Mouse (Mus musculus) lung, postnatal 36 days (tissue): Measurements from ENCODE around the gene Cflar.
"Not testable (repeated sequence)": the region's sequence is repeated elsewhere in the genome, so short reads cannot be mapped to it uniquely, and the experiment has no call there.

ENCODE experiments used
- DNase-seq: peaks from one replicate; pipeline ENCODE4 v3.0.0; 2022; ENCODE audit warnings: mixed read lengths

The Cflar gene

DNA sequence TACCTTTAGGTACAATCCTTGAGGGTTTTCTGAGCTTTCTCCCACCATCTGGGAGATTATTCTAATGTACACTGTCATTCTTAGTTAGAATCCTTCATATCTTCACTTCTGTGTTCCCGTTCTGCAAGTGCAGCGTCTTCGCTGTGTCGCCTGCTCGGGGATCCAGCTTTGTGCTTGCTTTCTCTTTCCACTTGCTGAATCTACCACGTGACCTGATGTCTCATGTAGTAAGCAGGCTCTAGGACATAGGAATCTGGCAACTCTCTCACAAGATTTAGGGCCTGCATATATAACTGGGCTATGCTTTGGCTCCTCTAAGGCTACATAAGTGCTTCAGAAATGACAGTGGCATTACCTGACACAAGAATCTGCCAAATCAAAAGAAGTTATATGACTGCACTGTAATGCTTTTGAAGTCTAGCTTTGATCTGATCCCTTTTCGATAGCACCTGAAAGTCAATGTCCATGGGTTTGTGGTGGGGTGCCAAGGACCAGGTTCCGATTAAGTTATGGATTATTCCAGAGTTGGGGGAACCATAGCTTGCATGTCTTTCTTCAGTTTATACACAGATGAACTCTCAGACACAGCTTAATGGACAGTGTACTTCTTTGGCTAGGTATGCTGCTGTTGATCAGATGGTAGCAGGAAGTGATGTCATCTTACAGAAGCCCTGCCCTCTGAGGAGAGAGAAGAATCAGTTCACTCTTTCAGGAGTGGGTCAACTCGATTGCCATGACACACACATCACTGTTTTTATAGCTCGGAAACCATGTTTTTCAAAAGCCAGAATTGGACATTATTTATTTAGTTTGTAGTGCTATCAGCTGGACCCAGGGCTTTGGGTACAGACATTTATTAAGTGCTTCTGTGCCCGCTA, 23.0 kb downstream of the Cflar start:
- DNase-seq, result no peak

GRCm38 (mm10) chr1:58735962-58736361, 24.7 kb downstream of the Cflar start:
- DNase-seq, result no peak

GRCm38 (mm10) chr1:58736968-58737367, 25.7 kb downstream of the Cflar start:
- no peak for DNase-seq

- no peak for DNase-seq
Measured at GRCm38 (mm10) chr1:58739529-58739928, 28.2 kb downstream of the Cflar start.

DNA sequence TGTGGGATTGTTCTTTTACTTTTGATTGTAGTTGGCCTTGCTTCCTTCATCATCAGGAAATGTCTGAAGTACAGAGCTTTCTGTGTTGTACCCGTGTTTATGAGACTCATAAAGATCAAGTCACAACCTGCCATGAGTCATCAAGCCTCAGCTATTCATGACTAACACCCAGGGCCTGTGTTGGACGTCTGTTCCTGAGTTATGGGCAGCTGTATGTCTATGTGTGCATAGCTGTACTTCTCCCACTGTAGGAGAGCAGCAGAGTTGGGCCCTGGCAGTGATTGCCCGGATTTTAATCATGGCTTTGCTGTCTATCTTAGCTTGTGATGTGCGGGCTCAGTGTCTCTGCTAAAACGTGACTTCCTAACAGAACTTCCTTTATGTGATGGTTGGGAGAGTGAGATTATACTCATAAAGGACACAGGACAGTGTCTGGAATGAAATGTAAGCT, 31.3 kb downstream of the Cflar start:
- DNase-seq, result no peak

GRCm38 (mm10) chr1:58743252-58743651, 31.9 kb downstream of the Cflar start:
- no peak for DNase-seq

GRCm38 (mm10) chr1:58744645-58745044, 33.3 kb downstream of the Cflar start:
- DNase-seq, result peak; percentile 46

DNA sequence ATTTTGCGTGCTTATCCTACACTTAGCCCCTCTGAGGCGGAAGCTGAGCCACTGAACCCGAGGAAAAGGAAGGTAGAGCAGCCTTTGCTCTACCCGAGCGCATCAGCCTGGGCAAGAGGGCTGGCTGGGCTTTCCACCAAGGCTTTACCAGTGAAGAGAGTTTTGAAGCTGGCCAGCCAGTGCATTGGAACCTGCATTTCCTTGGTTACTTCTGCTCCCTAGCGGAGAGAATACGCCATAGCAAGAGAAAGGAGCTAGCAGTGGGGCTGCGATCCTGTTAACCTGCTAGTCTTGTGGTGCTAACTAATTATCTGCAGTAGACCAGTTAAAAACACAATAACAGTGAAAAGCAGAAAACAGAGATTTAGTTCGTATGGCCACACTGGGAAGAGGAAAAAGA, 35.6 kb downstream of the Cflar start:
- peak; percentile 66 for DNase-seq

- no peak for DNase-seq
Measured at GRCm38 (mm10) chr1:58759451-58759850, 48.1 kb downstream of the Cflar start.

DNA sequence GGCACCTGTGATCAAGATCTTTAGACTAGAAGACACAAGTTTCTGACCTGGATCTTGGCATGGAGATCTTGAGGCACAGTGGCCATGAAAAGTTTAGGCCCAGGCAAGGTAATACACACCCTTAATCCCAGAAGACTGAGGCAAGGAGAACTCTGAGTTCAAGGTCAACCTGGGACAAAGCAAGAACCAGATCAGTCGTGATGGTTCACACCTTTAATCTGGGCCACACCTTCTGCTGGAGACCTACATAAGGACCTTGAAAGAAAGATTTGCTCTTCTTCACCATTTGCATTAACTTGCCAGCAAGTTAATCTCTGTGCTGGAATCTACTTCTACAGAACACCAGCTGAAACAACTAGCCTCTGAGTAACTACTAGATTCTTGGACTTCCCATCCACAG, 49.3 kb downstream of the Cflar start:
- no peak for DNase-seq

GRCm38 (mm10) chr1:58761391-58762275, 50.3 kb downstream of the Cflar start:
- peak; percentile 69 for DNase-seq

GRCm38 (mm10) chr1:58762576-58762975, 51.3 kb downstream of the Cflar start:
- no peak for DNase-seq

DNA sequence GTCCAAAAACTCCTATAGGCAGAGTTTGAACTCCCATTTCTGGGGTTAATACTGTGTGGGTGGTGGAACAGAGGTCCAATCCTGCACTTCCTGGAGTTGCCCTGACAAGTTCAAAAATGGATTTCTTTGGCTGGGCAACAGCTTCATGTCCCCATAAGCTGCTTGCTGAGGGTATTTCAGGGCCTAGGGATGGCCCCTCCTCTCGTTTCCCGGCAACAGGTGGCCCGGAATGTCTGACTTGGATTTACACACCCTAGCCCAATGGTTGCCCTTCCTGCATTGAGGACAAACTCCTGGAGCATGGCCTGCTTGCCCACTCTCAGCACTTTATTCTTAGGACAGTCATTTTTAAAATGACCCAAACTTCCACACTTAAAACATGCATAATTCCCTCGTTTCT, 55.1 kb downstream of the Cflar start:
- DNase-seq, result not testable (repeated sequence)

- no peak for DNase-seq
Measured at GRCm38 (mm10) chr1:58769136-58769535, 57.8 kb downstream of the Cflar start.

DNA sequence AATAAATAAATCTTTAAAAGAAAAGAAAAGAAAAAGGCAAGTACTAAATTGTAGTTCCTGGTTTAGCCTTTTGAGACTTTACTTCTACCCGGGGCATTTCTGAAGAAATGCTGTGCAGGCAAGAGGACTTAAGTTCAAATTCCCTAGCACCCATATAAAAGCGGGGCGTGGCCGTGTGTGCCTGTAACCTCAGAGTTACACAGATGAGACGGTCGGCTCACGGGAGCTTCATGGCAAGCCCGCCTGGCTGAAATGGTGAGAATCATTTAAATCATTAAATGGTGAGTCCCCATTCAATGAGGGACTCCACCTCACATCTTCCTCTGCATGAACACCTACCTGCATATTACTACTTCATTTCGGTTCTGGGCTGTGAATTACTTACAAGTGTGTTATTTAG, 58.4 kb downstream of the Cflar start:
- no peak for DNase-seq

DNA sequence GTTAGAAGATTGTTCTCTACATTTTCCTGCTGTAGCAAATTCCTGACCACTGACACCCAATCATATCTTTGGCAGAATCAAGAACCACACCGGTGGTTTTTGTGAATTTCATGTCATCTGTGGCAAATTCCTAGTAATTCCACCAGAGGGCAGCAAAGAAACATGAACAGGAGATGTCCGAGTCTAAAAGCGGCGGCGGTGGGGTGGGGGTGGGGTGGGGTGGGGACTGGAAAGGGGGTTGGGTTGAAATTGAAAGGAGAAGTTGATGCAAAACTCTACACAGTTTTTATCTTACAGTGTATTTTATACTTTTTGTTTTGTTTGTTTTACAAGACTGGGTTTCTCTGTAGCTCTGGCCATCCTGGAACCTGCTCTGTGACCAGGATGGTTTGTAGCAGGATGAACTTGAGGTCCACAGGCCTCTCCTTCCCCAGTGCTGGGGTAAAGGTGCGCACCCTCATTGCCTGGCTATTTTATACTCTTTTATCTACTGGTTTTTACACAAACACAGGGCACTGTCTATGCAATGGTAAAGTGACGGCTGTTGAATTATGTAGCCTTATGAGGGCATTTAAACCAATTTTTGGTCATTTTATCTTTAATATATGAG, 58.9 kb downstream of the Cflar start:
- peak; percentile 85 for DNase-seq

- peak; percentile 45 for DNase-seq
Measured at GRCm38 (mm10) chr1:58772084-58772483, 60.8 kb downstream of the Cflar start.

DNA sequence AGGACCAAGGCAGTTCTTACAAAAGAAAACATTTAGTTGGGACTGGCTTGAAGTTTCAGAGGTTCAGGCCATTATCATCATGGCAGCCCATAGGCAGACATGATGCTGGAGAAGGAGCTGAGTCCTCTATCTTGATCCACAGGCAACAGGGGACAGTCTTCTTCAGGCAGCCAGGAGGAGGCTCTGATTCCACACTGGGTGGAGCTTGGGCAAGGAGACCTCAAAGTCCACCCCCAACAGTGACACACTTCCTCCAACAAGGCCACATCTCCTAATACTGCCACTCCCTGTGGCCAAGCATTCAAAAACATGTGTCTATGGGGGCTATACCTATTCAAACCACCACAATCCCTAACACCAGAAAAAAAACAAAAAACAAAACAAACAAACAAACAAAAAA, 62.0 kb downstream of the Cflar start:
- DNase-seq, result peak; percentile 40

- DNase-seq, result peak; percentile 29
Measured at GRCm38 (mm10) chr1:58773905-58774304, 62.6 kb downstream of the Cflar start.

GRCm38 (mm10) chr1:58775361-58775760, 64.1 kb downstream of the Cflar start:
- no peak for DNase-seq

DNA sequence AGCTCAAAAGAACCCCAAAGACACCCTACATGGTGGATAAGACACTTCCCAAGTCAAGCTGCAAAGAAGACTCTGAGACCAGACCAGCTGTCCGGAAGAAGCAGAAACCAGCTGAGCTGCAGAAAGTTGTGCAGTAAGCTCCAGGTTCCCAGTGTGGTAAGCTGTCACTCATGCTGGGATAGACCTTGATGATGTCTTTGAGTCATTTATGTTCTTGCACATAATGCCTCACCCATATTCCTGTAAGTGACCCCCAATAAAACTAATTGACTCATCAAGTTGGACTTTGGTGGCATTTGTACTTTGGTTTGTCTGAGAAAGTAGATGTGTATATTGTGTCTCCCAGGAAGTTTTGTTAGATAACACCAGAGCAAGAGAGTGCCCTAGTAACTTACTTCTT, 66.3 kb downstream of the Cflar start:
- no peak for DNase-seq

DNA sequence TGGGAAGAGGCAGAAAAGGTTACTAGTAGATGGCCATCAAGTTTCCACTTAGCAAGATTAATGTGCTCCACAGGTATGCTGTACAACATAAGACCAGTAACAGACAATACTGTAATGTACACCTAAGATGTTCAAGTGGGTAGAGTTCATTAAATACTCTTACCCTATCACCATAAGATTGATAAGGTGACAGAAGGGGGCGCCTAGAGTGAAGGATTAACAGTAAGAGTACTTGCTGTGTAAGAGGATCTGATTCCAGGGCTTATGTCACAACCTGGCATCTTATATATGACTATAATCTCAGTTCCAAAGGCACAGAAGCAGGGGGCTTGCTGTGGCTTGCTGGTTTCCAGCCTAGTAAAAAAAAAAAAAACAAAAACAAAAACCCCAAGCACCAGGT, 66.9 kb downstream of the Cflar start:
- peak; percentile 72 for DNase-seq

DNA sequence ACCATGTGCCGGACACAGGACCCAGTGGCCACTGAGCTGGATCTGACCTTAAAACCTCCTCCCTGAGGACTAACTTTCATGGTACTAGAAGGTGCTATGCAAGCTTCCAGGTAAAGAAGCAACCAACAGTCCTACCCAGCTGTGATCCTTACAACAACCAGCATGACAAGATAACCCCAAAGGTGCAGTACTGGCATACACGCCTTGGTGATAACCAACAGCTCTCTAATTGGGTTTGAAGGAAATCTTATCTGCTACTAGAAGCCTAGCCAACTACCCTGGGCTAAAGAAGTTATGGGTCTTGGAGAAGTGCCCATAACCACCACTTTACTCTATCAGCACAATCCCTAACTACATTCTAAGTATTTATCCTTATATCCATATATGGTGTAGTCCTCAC, 75.0 kb downstream of the Cflar start:
- no peak for DNase-seq
